Mouse (Mus musculus): ENCODE data around the gene Tomm7. TPM values are rescaled to one million over a fixed set of nuclear protein-coding genes. Genes with fewer than 3 reads are reported as not detected.
A peak's percentile ranks its signal among the peaks of the same experiment; 100 is the strongest.
"Not testable (repeated sequence)": the region's sequence is repeated elsewhere in the genome, so short reads cannot be mapped to it uniquely, and the experiment has no call there.

The Tomm7 gene
- polyA plus RNA-seq, 1 experiment from 2014 or later: 108 TPM

GRCm38 (mm10) chr5:23838158-23838557, 5.8 kb downstream of the Tomm7 start:
- no peaks in the 10 kb centered on the region for H3K27me3 ChIP-seq (ENCODE audit: insufficient read depth, poor library complexity, severe bottlenecking)
- no peak overlapping the region for H3K27ac ChIP-seq
- no peak overlapping the region for H3K4me3 ChIP-seq
- 0 out of 2 replicates have a peak, but pooled peaks cover 9% of the 10 kb centered on the region for H3K4me1 ChIP-seq
- DNase-seq (ENCODE audit: low spot score): no peak
- H3K9me3 ChIP-seq: no peaks in the 10 kb centered on the region
- peaks cover 31% of the 10 kb centered on the region for H3K36me3 ChIP-seq
- WGBS: 94% methylated on average over 7 of the region's 7 CpGs

GRCm38 (mm10) chr5:23835691-23836090, 8.3 kb downstream of the Tomm7 start:
- not testable (repeated sequence) for H3K27ac ChIP-seq; DNase-seq (ENCODE audit: low spot score); H3K4me1 ChIP-seq; H3K4me3 ChIP-seq; H3K9me3 ChIP-seq
- Histone ChIP-seq H3K36me3 (peaks cover 24% of the 10 kb centered on the region), H3K27me3 (ENCODE audit: insufficient read depth, poor library complexity, severe bottlenecking) (peaks cover 22% of the 10 kb centered on the region)
- WGBS: 73% methylated on average over 1 of the region's 1 CpGs

- DNase-seq (ENCODE audit: low spot score): no peak
- WGBS: 29% methylated on average over 58 of the region's 58 CpGs
- Histone ChIP-seq H3K4me3 (peak overlapping the region; percentile 35), H3K9me3 (no peaks in the 10 kb centered on the region), H3K27ac (no peak overlapping the region), H3K4me1 (peaks cover 4% of the 10 kb centered on the region; the same call in 1 of the 2 replicates), H3K27me3 (ENCODE audit: insufficient read depth, poor library complexity, severe bottlenecking) (peaks cover 36% of the 10 kb centered on the region), H3K36me3 (no peaks in the 10 kb centered on the region)
Observed at GRCm38 (mm10) chr5:23830897-23831752, 12.8 kb downstream of the Tomm7 start.

- Histone ChIP-seq H3K4me1 (peaks cover 4% of the 10 kb centered on the region; the same call in 1 of the 2 replicates), H3K36me3 (no peaks in the 10 kb centered on the region), H3K9me3 (no peaks in the 10 kb centered on the region), H3K4me3 (no peak overlapping the region), H3K27me3 (ENCODE audit: insufficient read depth, poor library complexity, severe bottlenecking) (peaks cover 22% of the 10 kb centered on the region), H3K27ac (no peak overlapping the region)
- no peak for DNase-seq (ENCODE audit: low spot score)
- WGBS: 35% methylated on average over 11 of the region's 11 CpGs
Observed at GRCm38 (mm10) chr5:23826321-23827004, 17.5 kb downstream of the Tomm7 start.

- H3K9me3 ChIP-seq: no peaks in the 10 kb centered on the region
- WGBS: 77% methylated on average over 8 of the region's 8 CpGs
Observed at GRCm38 (mm10) chr5:23824171-23824733, 19.7 kb downstream of the Tomm7 start.

GRCm38 (mm10) chr5:23822306-23822705, 21.7 kb downstream of the Tomm7 start:
- Histone ChIP-seq H3K27me3 (ENCODE audit: insufficient read depth, poor library complexity, severe bottlenecking) (no peaks in the 10 kb centered on the region), H3K9me3 (no peaks in the 10 kb centered on the region), H3K36me3 (peaks cover 26% of the 10 kb centered on the region), H3K27ac (no peak overlapping the region), H3K4me3 (no peak overlapping the region), H3K4me1 (no peaks in the 10 kb centered on the region)
- DNase-seq (ENCODE audit: low spot score): no peak
- WGBS: 68% methylated on average over 11 of the region's 11 CpGs

More at GRCm38 (mm10) chr5:23824171-23824733, 19.7 kb downstream of the Tomm7 start:
- Histone ChIP-seq H3K27ac (no peak overlapping the region), H3K27me3 (ENCODE audit: insufficient read depth, poor library complexity, severe bottlenecking) (peaks cover 4% of the 10 kb centered on the region), H3K4me3 (no peak overlapping the region), H3K4me1 (no peaks in the 10 kb centered on the region), H3K36me3 (peaks cover 12% of the 10 kb centered on the region)
- DNase-seq (ENCODE audit: low spot score): no peak

- no peak overlapping the region for H3K27ac ChIP-seq
- no peaks in the 10 kb centered on the region for H3K4me1 ChIP-seq
- H3K36me3 ChIP-seq: peaks cover 80% of the 10 kb centered on the region
- DNase-seq (ENCODE audit: low spot score): no peak
- no peaks in the 10 kb centered on the region for H3K27me3 ChIP-seq (ENCODE audit: insufficient read depth, poor library complexity, severe bottlenecking)
- H3K4me3 ChIP-seq: no peak overlapping the region
- peaks cover 5% of the 10 kb centered on the region; the same call in 1 of the 2 replicates for H3K9me3 ChIP-seq
- 89% methylated on average over 15 of the region's 15 CpGs for WGBS
Observed at GRCm38 (mm10) chr5:23816681-23817080, 27.3 kb downstream of the Tomm7 start.

- Histone ChIP-seq H3K4me1 (no peaks in the 10 kb centered on the region), H3K27ac (no peak overlapping the region), H3K9me3 (peaks cover 5% of the 10 kb centered on the region; the same call in 1 of the 2 replicates), H3K27me3 (ENCODE audit: insufficient read depth, poor library complexity, severe bottlenecking) (no peaks in the 10 kb centered on the region), H3K36me3 (peaks cover 92% of the 10 kb centered on the region), H3K4me3 (no peak overlapping the region)
- 93% methylated on average over 5 of the region's 5 CpGs for WGBS
- no peak for DNase-seq (ENCODE audit: low spot score)
Observed at GRCm38 (mm10) chr5:23814841-23815240, 29.1 kb downstream of the Tomm7 start.

- Histone ChIP-seq H3K4me1 (peaks cover 9% of the 10 kb centered on the region), H3K4me3 (no peak overlapping the region), H3K9me3 (no peaks in the 10 kb centered on the region), H3K27ac (no peak overlapping the region), H3K27me3 (ENCODE audit: insufficient read depth, poor library complexity, severe bottlenecking) (no peaks in the 10 kb centered on the region), H3K36me3 (peaks cover 50% of the 10 kb centered on the region)
- DNase-seq (ENCODE audit: low spot score): no peak
- 90% methylated on average over 2 of the region's 2 CpGs for WGBS
Observed at GRCm38 (mm10) chr5:23792726-23793125, 51.2 kb downstream of the Tomm7 start.

- WGBS: 81% methylated on average over 4 of the region's 4 CpGs
- Histone ChIP-seq H3K27me3 (ENCODE audit: insufficient read depth, poor library complexity, severe bottlenecking) (no peaks in the 10 kb centered on the region), H3K27ac (no peak overlapping the region), H3K9me3 (no peaks in the 10 kb centered on the region), H3K4me1 (peaks cover 14% of the 10 kb centered on the region), H3K36me3 (peaks cover 23% of the 10 kb centered on the region), H3K4me3 (no peak overlapping the region)
- no peak for DNase-seq (ENCODE audit: low spot score)
Observed at GRCm38 (mm10) chr5:23789078-23789612, 54.8 kb downstream of the Tomm7 start.
